Mouse (Mus musculus) neutrophil, adult 5-6 weeks (primary cell): ENCODE data around the gene Ccs. TPM values are rescaled to one million over a fixed set of nuclear protein-coding genes. Genes with fewer than 3 reads are reported as not detected.
"Not testable (repeated sequence)": the region's sequence is repeated elsewhere in the genome, so short reads cannot be mapped to it uniquely, and the experiment has no call there.

Experiments
- ATAC-seq: fragments of 151-379, 151-347 bp; 2 replicates; pipeline ENCODE4 v1.8.0; 2017; ENCODE audit warnings: mild to moderate bottlenecking, moderate TSS enrichment; ENCODE audit not compliant: insufficient number of reproducible peaks, poor library complexity, low FRiP score, severe bottlenecking; ENCODE audit errors: extremely low read depth
- total RNA-seq: library from RNA; stranded (forward); fragments of 200-1000 nt; gene quantifications from 2 replicates; pipeline ENCODE4 v1.2.3, GENCODE M21; 2017

Ccs gene
- total RNA-seq, 1 experiment from 2014 or later = 10.9 TPM

- ATAC-seq = no peak
Observed at GRCm38 (mm10) chr19:4838526-4839140, 499 bp downstream of the Ccs start.

GRCm38 (mm10) chr19:4837049-4837448 is 2.1 kb downstream of the Ccs start:
- ATAC-seq = no peak

GRCm38 (mm10) chr19:4836096-4836495 is 3.0 kb downstream of the Ccs start:
- no peak for ATAC-seq

- no peak for ATAC-seq
Observed at GRCm38 (mm10) chr19:4833977-4834376, 5.2 kb downstream of the Ccs start.

- ATAC-seq = no peak
Observed at GRCm38 (mm10) chr19:4829156-4829555, 10.0 kb downstream of the Ccs start.

- no peak for ATAC-seq
Observed at GRCm38 (mm10) chr19:4828444-4829114, 10.6 kb downstream of the Ccs start.

GRCm38 (mm10) chr19:4820678-4821303 is 18.3 kb downstream of the Ccs start:
- ATAC-seq = no peak

- ATAC-seq = no peak
Observed at GRCm38 (mm10) chr19:4817182-4817835, 21.8 kb downstream of the Ccs start.

GRCm38 (mm10) chr19:4813015-4813414 is 26.1 kb downstream of the Ccs start:
- ATAC-seq = no peak

- not testable (repeated sequence) for ATAC-seq
Observed at GRCm38 (mm10) chr19:4812334-4812949, 26.7 kb downstream of the Ccs start.

- ATAC-seq = no peak
Observed at GRCm38 (mm10) chr19:4811909-4812242, 27.3 kb downstream of the Ccs start.

- ATAC-seq = peak; percentile 99
Observed at GRCm38 (mm10) chr19:4811063-4811908, 27.8 kb downstream of the Ccs start, which contains the start of the genes Gm21992 and Rbm14. Gm21992 (minus strand) TSS chr19:4811612. Rbm14 (minus strand) TSS chr19:4811634.

- no peak for ATAC-seq
Observed at GRCm38 (mm10) chr19:4810746-4811062, 28.4 kb downstream of the Ccs start.

GRCm38 (mm10) chr19:4810309-4810708 is 28.8 kb downstream of the Ccs start:
- no peak for ATAC-seq

GRCm38 (mm10) chr19:4803283-4803682 is 35.8 kb downstream of the Ccs start:
- no peak for ATAC-seq

- no peak for ATAC-seq
Observed at GRCm38 (mm10) chr19:4802691-4803091, 36.4 kb downstream of the Ccs start.

- ATAC-seq = no peak
Observed at GRCm38 (mm10) chr19:4799083-4799482, 40.0 kb downstream of the Ccs start.

- no peak for ATAC-seq
Observed at GRCm38 (mm10) chr19:4797846-4798245, 41.3 kb downstream of the Ccs start.

GRCm38 (mm10) chr19:4795929-4796328 is 43.2 kb downstream of the Ccs start:
- no peak for ATAC-seq
